Mouse (Mus musculus) Patski (cell line): ENCODE data around the gene Tlk1. TPM values are rescaled to one million over a fixed set of nuclear protein-coding genes. Genes with fewer than 3 reads are reported as not detected.

Source experiments
- ATAC-seq: fragments of 100-300 bp; one replicate; pipeline ENCODE4 v1.8.0; 2021
- CTCF ChIA-PET: fragments of 350-600 bp; sonication (Branson Sonifier 250); formaldehyde crosslinking; loops from one replicate; lab custom pipeline; 2022; ENCODE audit warnings: inconsistent platforms; lab: Charles Lee
- POLR2A ChIA-PET: fragments of 350-600 bp; sonication (Branson Sonifier 250); formaldehyde crosslinking; loops from one replicate; lab custom pipeline; 2022; ENCODE audit warnings: antibody characterized with exemption, inconsistent platforms; lab: Charles Lee
- DNase-seq: peaks from one replicate; pipeline ENCODE4 v3.0.0-alpha.2; 2011; ENCODE audit warnings: low read depth, low spot score
- H3K27me3 ChIP-seq: fragments of 371-371 bp; one replicate; pipeline ENCODE4 v1.5.1; 2021
- CTCF ChIP-seq: fragments of 100-300 bp; IDR thresholded peaks from one replicate; pipeline ENCODE4 v1.5.1; 2021
- in situ Hi-C: fragments of 300-500 bp; cut with MboI; formaldehyde crosslinking; loops from 3 replicates; pipeline ENCODE4 v1.11.1; 2018; ENCODE audit warnings: low pct_unique_long_range_greater_than_20kb, mixed read lengths
- polyA plus RNA-seq: library from polyadenylated mRNA; unstranded; gene quantifications from one replicate; pipeline ENCODE4 v1.2.3, GENCODE M21; 2021

Tlk1 gene
- polyA plus RNA-seq, 1 experiment from 2014 or later: 65.1 TPM

- ChIA-PET POLR2A (no interaction called here), CTCF (interaction anchor here (1.1 kb wide), 1 partner anchor 13 kb away, joined by 3 read pairs; no protein-coding TSS in a partner anchor)
- DNase-seq (no peak), ATAC-seq (no peak)
- in situ Hi-C loops: no loop called here
- H3K27me3 ChIP-seq: no peaks in the 10 kb centered on the region
- no peak for TF ChIP-seq CTCF
Measured at GRCm38 (mm10) chr2:70751655-70752054, 73.9 kb downstream of the Tlk1 start.

GRCm38 (mm10) chr2:70742588-70742987 lies 82.9 kb downstream of the Tlk1 start:
- CTCF ChIA-PET: interaction anchor here (1.2 kb wide), 2 partner anchors 19 to 36 kb away, joined by 4 read pairs; no protein-coding TSS in a partner anchor
- ATAC-seq: no peak
- in situ Hi-C loops: no loop called here
- no peak for DNase-seq
- POLR2A ChIA-PET: no interaction called here
- H3K27me3 ChIP-seq: no peaks in the 10 kb centered on the region
- TF ChIP-seq CTCF: no peak

GRCm38 (mm10) chr2:70741901-70742300 lies 83.6 kb downstream of the Tlk1 start:
- no peaks in the 10 kb centered on the region for H3K27me3 ChIP-seq
- POLR2A ChIA-PET: no interaction called here
- CTCF ChIA-PET: interaction anchor here (1.2 kb wide), 2 partner anchors 20 to 36 kb away, joined by 4 read pairs; no protein-coding TSS in a partner anchor
- no peak for DNase-seq
- no peak for ATAC-seq
- no peak for TF ChIP-seq CTCF
- in situ Hi-C loops: no loop called here

GRCm38 (mm10) chr2:70736008-70736407 lies 89.5 kb downstream of the Tlk1 start:
- ChIA-PET CTCF (no interaction called here), POLR2A (no interaction called here)
- DNase-seq (no peak), ATAC-seq (no peak)
- no peak for TF ChIP-seq CTCF
- no peaks in the 10 kb centered on the region for H3K27me3 ChIP-seq
- in situ Hi-C loops: no loop called here

- TF ChIP-seq CTCF: no peak
- H3K27me3 ChIP-seq: no peaks in the 10 kb centered on the region
- in situ Hi-C loops: no loop called here
- ATAC-seq: no peak
- ChIA-PET POLR2A (no interaction called here), CTCF (no interaction called here)
- DNase-seq: no peak
Measured at GRCm38 (mm10) chr2:70735534-70735933, 90.0 kb downstream of the Tlk1 start.

GRCm38 (mm10) chr2:70727089-70727488 lies 98.4 kb downstream of the Tlk1 start:
- ChIA-PET POLR2A (interaction anchor here (0.7 kb wide), 1 partner anchor 12 kb away, joined by 3 read pairs; no protein-coding TSS in a partner anchor), CTCF (interaction anchor here (0.9 to 1.0 kb wide), 2 partner anchors 12 to 13 kb away, joined by 3 read pairs; no protein-coding TSS in a partner anchor)
- in situ Hi-C loops: no loop called here
- ATAC-seq (no peak), DNase-seq (no peak)
- TF ChIP-seq CTCF: no peak
- no peaks in the 10 kb centered on the region for H3K27me3 ChIP-seq

- CTCF ChIA-PET: no interaction called here
Measured at GRCm38 (mm10) chr2:70723610-70724243, 101.8 kb downstream of the Tlk1 start.

GRCm38 (mm10) chr2:70710878-70711277 lies 114.7 kb downstream of the Tlk1 start:
- TF ChIP-seq CTCF: no peak
- no peak for ATAC-seq
- ChIA-PET CTCF (no interaction called here), POLR2A (interaction anchor here (0.5 kb wide), 1 partner anchor 350 kb away, joined by 3 read pairs; no protein-coding TSS in a partner anchor)
- in situ Hi-C loops: loop anchor here (10.0 kb wide), 1 partner anchor 334 kb away; no protein-coding TSS in a partner anchor
- DNase-seq: no peak
- H3K27me3 ChIP-seq: no peaks in the 10 kb centered on the region

More at GRCm38 (mm10) chr2:70723610-70724243, 101.8 kb downstream of the Tlk1 start:
- TF ChIP-seq CTCF: no peak
- no peaks in the 10 kb centered on the region for H3K27me3 ChIP-seq
- in situ Hi-C loops: no loop called here
- DNase-seq (no peak), ATAC-seq (no peak)
- POLR2A ChIA-PET: interaction anchor here (1.0 kb wide), 1 partner anchor 15 kb away, joined by 3 read pairs; no protein-coding TSS in a partner anchor

- ChIA-PET CTCF (no interaction called here), POLR2A (interaction anchor here (0.5 kb wide), 1 partner anchor 718 kb away, joined by 4 read pairs; no protein-coding TSS in a partner anchor)
- in situ Hi-C loops: loop anchor here (10.0 kb wide), 1 partner anchor 335 kb away; no protein-coding TSS in a partner anchor
- no peak for ATAC-seq
- no peak for TF ChIP-seq CTCF
- no peak for DNase-seq
- H3K27me3 ChIP-seq: no peaks in the 10 kb centered on the region
Measured at GRCm38 (mm10) chr2:70710236-70710635, 115.3 kb downstream of the Tlk1 start.

- ATAC-seq (no peak), DNase-seq (no peak)
- no peak for TF ChIP-seq CTCF
- CTCF ChIA-PET: interaction anchor here (0.9 to 1.7 kb wide), 2 partner anchors 10 to 20 kb away, joined by 3 to 8 read pairs; no protein-coding TSS in a partner anchor
- H3K27me3 ChIP-seq: no peaks in the 10 kb centered on the region
- in situ Hi-C loops: no loop called here
- POLR2A ChIA-PET: no interaction called here
Measured at GRCm38 (mm10) chr2:70708986-70709730, 116.4 kb downstream of the Tlk1 start.

GRCm38 (mm10) chr2:70702403-70702802 lies 123.1 kb downstream of the Tlk1 start:
- ChIA-PET CTCF (no interaction called here), POLR2A (no interaction called here)
- DNase-seq: no peak
- H3K27me3 ChIP-seq: no peaks in the 10 kb centered on the region
- no peak for TF ChIP-seq CTCF
- ATAC-seq: no peak
- in situ Hi-C loops: no loop called here
